Mouse (Mus musculus) lung, postnatal 0 days (tissue): ENCODE measurements at regions not wholly inside any gene's neighbourhood (a gene's known extent, or its start where the extent isn't known, plus 50 kb on each side); places are given as distances from the start of the nearest gene placed in this dataset.
A peak's percentile ranks its signal among the peaks of the same experiment; 100 is the strongest.

Source experiments
- ATAC-seq: fragments of 200-750 bp; cut with Nextera tagmentation; 2 replicates; pipeline ENCODE4 v1.8.0; 2017; ENCODE audit warnings: moderate library complexity
- DNase-seq: peaks from one replicate; pipeline ENCODE4 v3.0.0-alpha.2; 2016; ENCODE audit warnings: low spot score
- H3K27ac ChIP-seq: fragments of 300-500 bp; sonication (generic); 2 replicates; pipeline ENCODE4 v1.5.1; 2014; ENCODE audit warnings: antibody characterized with exemption, mild to moderate bottlenecking, low read length, mixed read lengths
- H3K27me3 ChIP-seq: fragments of 300-500 bp; sonication (generic); replicated peaks from 2 replicates; pipeline ENCODE4 v1.6.1; 2014; ENCODE audit warnings: low read length, mixed read lengths; ENCODE audit not compliant: insufficient read depth
- H3K36me3 ChIP-seq: fragments of 300-500 bp; sonication (generic); 2 replicates; pipeline ENCODE4 v1.6.1; 2014; ENCODE audit warnings: low read length, mixed read lengths; ENCODE audit not compliant: insufficient read depth
- H3K4me1 ChIP-seq: fragments of 300-500 bp; sonication (generic); 2 replicates; pipeline ENCODE4 v1.6.1; 2014; ENCODE audit warnings: antibody characterized with exemption, low read depth, low read length, mixed read lengths; ENCODE audit not compliant: insufficient read depth
- H3K4me2 ChIP-seq: fragments of 300-500 bp; sonication (generic); replicated peaks from 2 replicates; pipeline ENCODE4 v1.6.1; 2014; ENCODE audit warnings: low read depth, mild to moderate bottlenecking, low read length, moderate library complexity, mixed read lengths
- H3K4me3 ChIP-seq: fragments of 300-500 bp; sonication (generic); 2 replicates; pipeline ENCODE4 v1.5.1; 2014; ENCODE audit warnings: low read depth, low read length
- H3K9ac ChIP-seq: fragments of 300-500 bp; sonication (generic); replicated peaks from 2 replicates; pipeline ENCODE4 v1.6.1; 2014; ENCODE audit warnings: low read depth, mild to moderate bottlenecking
- H3K9me3 ChIP-seq: fragments of 300-500 bp; sonication (generic); 2 replicates; pipeline ENCODE4 v1.6.1; 2016; ENCODE audit warnings: low read length, mixed read lengths
- CTCF ChIP-seq: IDR thresholded peaks from 2 replicates; pipeline ENCODE4 v1.5.1; 2016; ENCODE audit warnings: antibody characterized with exemption, mild to moderate bottlenecking
- EP300 ChIP-seq: IDR thresholded peaks from 2 replicates; pipeline ENCODE4 v1.6.1; 2016; ENCODE audit warnings: antibody characterized with exemption, mild to moderate bottlenecking, control low read depth
- WGBS: fragments of 180-500 bp; shearing (Covaris S2); extraction: QIAGEN DNeasy Blood & Tissue Kit; methylation state at CpG from one replicate; pipeline ENCODE4 v1.1.7; 2014; 5-methylcytosine and 5-hydroxymethylcytosine counted together

- 88% methylated on average over 1 of the region's 1 CpGs for WGBS
- peak; percentile 6 for DNase-seq
- no peak overlapping the region for H3K27ac ChIP-seq
- H3K4me2 ChIP-seq = no peak overlapping the region
- no peaks in the 10 kb centered on the region for H3K4me1 ChIP-seq
- ATAC-seq = no peak
- no peak overlapping the region for H3K4me3 ChIP-seq
- no peaks in the 10 kb centered on the region for H3K27me3 ChIP-seq
- H3K9ac ChIP-seq = no peak overlapping the region
- no peaks in the 10 kb centered on the region for H3K9me3 ChIP-seq
- H3K36me3 ChIP-seq = no peaks in the 10 kb centered on the region
- TF ChIP-seq CTCF (no peak), EP300 (no peak)
Measured at GRCm38 (mm10) chr4:29034406-29034805, 221.5 kb downstream of the Epha7 start.

- 12% methylated on average over 1 of the region's 1 CpGs for WGBS
Measured at GRCm38 (mm10) chr4:29039993-29040392, 227.1 kb downstream of the Epha7 start.

GRCm38 (mm10) chr4:29068678-29069621 lies 256.0 kb downstream of the Epha7 start:
- Histone ChIP-seq H3K4me2 (no peak overlapping the region), H3K9ac (no peak overlapping the region), H3K36me3 (no peaks in the 10 kb centered on the region), H3K9me3 (no peaks in the 10 kb centered on the region), H3K4me3 (no peak overlapping the region), H3K27me3 (no peaks in the 10 kb centered on the region), H3K27ac (no peak overlapping the region), H3K4me1 (no peaks in the 10 kb centered on the region)
- WGBS = 75% methylated on average over 12 of the region's 12 CpGs
- no peak for DNase-seq
- no peak for TF ChIP-seq EP300
- TF ChIP-seq CTCF = no peak
- no peak for ATAC-seq

More at GRCm38 (mm10) chr4:29039993-29040392, 227.1 kb downstream of the Epha7 start:
- Histone ChIP-seq H3K36me3 (no peaks in the 10 kb centered on the region), H3K27ac (no peak overlapping the region), H3K9me3 (no peaks in the 10 kb centered on the region), H3K4me3 (no peak overlapping the region), H3K4me1 (no peaks in the 10 kb centered on the region), H3K9ac (no peak overlapping the region), H3K27me3 (no peaks in the 10 kb centered on the region), H3K4me2 (no peak overlapping the region)
- DNase-seq (no peak), ATAC-seq (no peak)
- TF ChIP-seq EP300 (no peak), CTCF (no peak)

DNA sequence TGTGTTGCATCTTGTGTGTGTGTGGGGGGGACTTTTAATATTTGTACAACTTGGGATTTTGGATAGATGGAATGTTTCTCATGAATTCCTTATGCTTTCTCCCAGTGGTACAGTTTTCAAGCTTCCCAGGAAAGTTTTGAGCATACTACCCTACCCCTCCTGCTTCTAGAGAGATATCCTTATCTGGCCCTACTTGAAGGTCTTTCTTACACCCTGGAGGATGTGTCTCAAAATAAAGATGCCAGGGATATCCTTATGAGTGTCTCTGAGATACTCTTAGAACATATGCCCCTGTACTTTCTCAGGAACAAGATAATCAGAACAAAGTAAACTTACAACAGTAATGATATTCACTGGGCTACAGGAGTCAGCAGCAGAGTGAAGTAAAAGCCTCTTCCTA lies 261.3 kb downstream of the Epha7 start:
- TF ChIP-seq CTCF = no peak
- TF ChIP-seq EP300 = no peak
- Histone ChIP-seq H3K36me3 (no peaks in the 10 kb centered on the region), H3K4me2 (no peak overlapping the region), H3K27ac (no peak overlapping the region), H3K9me3 (no peaks in the 10 kb centered on the region), H3K9ac (no peak overlapping the region), H3K4me1 (no peaks in the 10 kb centered on the region), H3K4me3 (no peak overlapping the region), H3K27me3 (no peaks in the 10 kb centered on the region)
- DNase-seq (no peak), ATAC-seq (no peak)

DNA sequence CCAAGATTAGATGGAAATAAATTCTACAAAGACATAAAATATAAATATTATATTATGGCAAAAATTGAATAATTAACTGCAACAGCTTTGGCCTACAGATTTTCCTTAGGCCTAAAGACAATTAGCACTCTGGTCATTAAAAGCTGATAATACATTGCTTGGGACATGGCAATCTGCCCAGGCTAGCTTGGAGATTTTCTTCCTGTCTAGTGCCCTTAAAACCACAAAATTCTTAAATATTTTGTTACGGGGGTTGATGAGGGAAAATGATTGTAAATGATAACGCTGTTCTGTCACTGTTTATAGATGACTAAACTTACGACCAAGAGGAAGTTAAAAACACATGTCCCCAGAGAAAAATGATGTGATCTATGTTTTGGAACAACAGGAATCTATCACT lies 261.9 kb downstream of the Epha7 start:
- no peak overlapping the region for H3K4me3 ChIP-seq
- no peak overlapping the region for H3K9ac ChIP-seq
- H3K36me3 ChIP-seq = no peaks in the 10 kb centered on the region
- no peaks in the 10 kb centered on the region for H3K27me3 ChIP-seq
- DNase-seq (no peak), ATAC-seq (no peak)
- 27% methylated on average over 3 of the region's 3 CpGs for WGBS
- H3K27ac ChIP-seq = no peak overlapping the region
- H3K4me1 ChIP-seq = no peaks in the 10 kb centered on the region
- no peak overlapping the region for H3K4me2 ChIP-seq
- TF ChIP-seq CTCF = no peak
- TF ChIP-seq EP300 = no peak
- no peaks in the 10 kb centered on the region for H3K9me3 ChIP-seq

DNA sequence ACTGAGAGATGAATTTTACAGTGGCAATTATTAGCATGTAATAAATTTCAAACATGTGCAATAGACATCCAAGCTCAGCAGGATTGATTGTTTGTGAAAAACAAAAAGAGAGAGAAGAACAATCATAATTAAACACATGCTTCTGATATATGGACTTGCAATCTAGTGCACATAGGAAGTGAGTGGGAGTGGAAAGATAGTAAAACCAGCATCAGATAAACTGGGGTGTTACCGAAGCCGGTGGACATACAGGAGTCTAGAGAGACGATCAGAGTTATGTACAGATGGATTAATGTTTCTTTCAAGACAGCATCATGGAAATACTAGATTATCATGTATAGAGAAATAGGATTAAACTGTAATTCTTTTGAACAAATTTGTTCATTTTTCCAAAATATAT lies 263.8 kb downstream of the Epha7 start:
- Histone ChIP-seq H3K27me3 (no peaks in the 10 kb centered on the region), H3K27ac (no peak overlapping the region), H3K36me3 (no peaks in the 10 kb centered on the region), H3K4me1 (no peaks in the 10 kb centered on the region), H3K4me2 (no peak overlapping the region), H3K9ac (no peak overlapping the region), H3K4me3 (no peak overlapping the region), H3K9me3 (no peaks in the 10 kb centered on the region)
- WGBS = 72% methylated on average over 3 of the region's 3 CpGs
- no peak for DNase-seq
- no peak for ATAC-seq
- TF ChIP-seq EP300 = no peak
